Mouse (Mus musculus): ENCODE results near the gene Mief2. TPM values are rescaled to one million over a fixed set of nuclear protein-coding genes. Genes with fewer than 3 reads are reported as not detected.
A peak's percentile ranks its signal among the peaks of the same experiment; 100 is the strongest.

The Mief2 gene
- polyA plus RNA-seq, 1 experiment, result 12.8 TPM

DNA sequence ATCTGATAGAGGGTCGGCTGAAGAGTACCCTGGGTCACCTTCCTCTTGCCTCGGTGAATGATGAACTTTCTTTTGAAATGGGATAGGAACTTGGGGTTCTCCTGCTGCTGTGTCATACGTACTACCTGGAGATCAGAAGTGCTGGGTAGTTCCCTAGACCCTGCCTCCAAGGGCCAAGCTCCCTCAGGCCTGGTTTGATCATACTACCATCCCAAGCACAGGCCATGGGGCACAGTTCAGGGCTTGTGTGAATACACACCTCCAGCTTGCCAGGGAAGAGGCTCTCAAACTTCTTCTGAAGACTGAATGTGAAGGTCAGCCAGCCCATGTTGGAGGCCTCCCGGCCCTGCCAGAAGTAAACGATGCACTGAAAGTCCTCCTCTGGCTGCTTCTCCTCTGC is 12.4 kb upstream of the Mief2 start:
- 90% methylated on average over 5 of the region's 5 CpGs for WGBS
- Histone ChIP-seq H3K36me3 (ENCODE audit: control insufficient read depth, insufficient read depth, low read length) (peaks cover 84% of the 10 kb centered on the region), H3K27ac (ENCODE audit: insufficient read depth, low read length) (no peak overlapping the region), H3K4me3 (ENCODE audit: extremely low read depth, insufficient read depth, insufficient read length) (no peak overlapping the region), H3K27me3 (ENCODE audit: control insufficient read depth, insufficient read depth, low read length) (no peaks in the 10 kb centered on the region), H3K4me1 (ENCODE audit: control insufficient read depth, insufficient read depth, insufficient read length) (no peaks in the 10 kb centered on the region)
- DNase-seq (ENCODE audit: low read depth in 1 of 2, low spot score in 2 of 2), result no peak
- TF ChIP-seq POLR2A (IDR thresholded peaks at IDR 0.05; ENCODE audit: low read depth, low read length), result no peak
- TF ChIP-seq CTCF (IDR thresholded peaks at IDR 0.05; ENCODE audit: extremely low read depth, insufficient read depth, insufficient read length, insufficient replicate concordance), result no peak

DNA sequence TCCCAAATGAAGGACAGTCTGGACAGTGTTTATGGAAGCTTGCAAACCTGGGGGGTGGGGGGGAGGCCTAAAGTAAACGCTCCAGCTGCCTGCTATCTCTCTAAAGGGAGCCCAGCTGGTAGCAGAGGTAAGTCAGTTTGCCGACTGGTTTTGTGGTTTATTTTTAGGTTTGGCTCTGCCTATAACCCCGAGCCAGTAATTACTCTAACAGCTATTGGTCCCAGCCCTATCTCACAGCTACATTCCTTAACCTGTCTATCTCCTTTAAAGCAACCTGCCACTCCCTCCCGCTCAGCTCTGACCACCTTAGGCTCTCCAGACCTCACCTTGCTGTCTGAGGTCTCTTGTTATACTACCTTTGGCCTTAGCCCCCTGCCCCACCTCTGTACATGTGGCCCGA is 8.9 kb upstream of the Mief2 start:
- peaks cover 76% of the 10 kb centered on the region for H3K36me3 ChIP-seq (ENCODE audit: control insufficient read depth, insufficient read depth, low read length)
- WGBS, result 70% methylated on average over 5 of the region's 5 CpGs
- no peak for DNase-seq (ENCODE audit: low read depth in 1 of 2, low spot score in 2 of 2)

GRCm38 (mm10) chr11:60726601-60727391 is 1.4 kb upstream of the Mief2 start, which contains the start of gene Flii:
Gene Flii, minus strand, starts transcription at chr11:60727263.
- 1% methylated on average over 55 of the region's 71 CpGs for WGBS
- peaks cover 16% of the 10 kb centered on the region for H3K36me3 ChIP-seq (ENCODE audit: control insufficient read depth, insufficient read depth, low read length)
- H3K27me3 ChIP-seq (ENCODE audit: control insufficient read depth, insufficient read depth, low read length), result no peaks in the 10 kb centered on the region
- H3K27ac ChIP-seq (ENCODE audit: insufficient read depth, low read length), result peak within 1 kb of the TSS; percentile 92
- DNase-seq (ENCODE audit: low read depth in 1 of 2, low spot score in 2 of 2), result peak; percentile 56 to 79
- peaks cover 10% of the 10 kb centered on the region; the same call in 1 of the 2 replicates for H3K4me1 ChIP-seq (ENCODE audit: control insufficient read depth, insufficient read depth, insufficient read length)
- peak within 1 kb of the TSS; percentile 99 for H3K4me3 ChIP-seq (ENCODE audit: extremely low read depth, insufficient read depth, insufficient read length)
- TF ChIP-seq CTCF (IDR thresholded peaks at IDR 0.05; ENCODE audit: extremely low read depth, insufficient read depth, insufficient read length, insufficient replicate concordance) (peak; percentile 46; the same call in 1 of the 2 replicates), POLR2A (IDR thresholded peaks at IDR 0.05; ENCODE audit: low read depth, low read length) (peak; percentile 38; the same call in 1 of the 2 replicates)

More for the DNA sequence above, 8.9 kb upstream of the Mief2 start:
- no peaks in the 10 kb centered on the region for H3K27me3 ChIP-seq (ENCODE audit: control insufficient read depth, insufficient read depth, low read length)
- H3K4me1 ChIP-seq (ENCODE audit: control insufficient read depth, insufficient read depth, insufficient read length), result no peaks in the 10 kb centered on the region
- no peak for TF ChIP-seq CTCF (IDR thresholded peaks at IDR 0.05; ENCODE audit: extremely low read depth, insufficient read depth, insufficient read length, insufficient replicate concordance)
- TF ChIP-seq POLR2A (IDR thresholded peaks at IDR 0.05; ENCODE audit: low read depth, low read length), result no peak
- no peak overlapping the region for H3K4me3 ChIP-seq (ENCODE audit: extremely low read depth, insufficient read depth, insufficient read length)
- no peak overlapping the region for H3K27ac ChIP-seq (ENCODE audit: insufficient read depth, low read length)

DNA sequence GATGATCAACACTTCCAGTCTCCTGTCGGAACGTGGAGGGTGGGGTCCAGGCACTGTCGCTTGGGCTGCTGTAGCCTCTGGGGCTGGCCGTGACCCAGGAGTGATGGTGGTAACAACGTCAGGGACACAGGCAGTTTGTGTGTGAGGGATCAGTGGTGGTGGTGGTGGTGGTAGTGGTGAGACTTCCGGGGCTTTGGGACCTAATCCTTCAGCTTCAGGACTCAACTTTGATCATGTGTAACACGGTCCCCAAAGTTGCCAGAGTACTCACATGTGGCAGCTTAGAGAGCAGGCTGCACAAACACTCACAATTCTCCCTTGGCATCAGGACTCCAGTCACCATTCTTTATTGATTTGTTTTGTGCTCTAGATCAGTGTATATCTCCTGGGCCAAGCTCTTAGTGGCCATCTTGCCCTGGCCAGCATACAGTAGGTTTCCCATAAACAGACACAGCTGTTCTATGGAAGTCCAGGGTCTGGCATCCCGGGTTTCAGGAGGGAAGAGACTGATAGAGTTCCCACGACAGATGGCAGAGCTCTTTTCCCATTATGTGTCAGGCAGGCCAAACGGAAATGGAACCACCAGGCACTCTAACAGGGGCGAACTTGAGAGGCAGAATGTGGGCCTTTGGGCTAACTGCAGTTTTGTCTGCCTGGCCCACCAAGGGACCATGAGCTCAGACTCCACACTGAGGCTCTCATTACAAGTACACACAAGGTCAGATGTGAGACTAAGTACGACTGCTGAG is 632 bp upstream of the Mief2 start:
- no peak for TF ChIP-seq POLR2A (IDR thresholded peaks at IDR 0.05; ENCODE audit: low read depth, low read length)
- no peak for TF ChIP-seq CTCF (IDR thresholded peaks at IDR 0.05; ENCODE audit: extremely low read depth, insufficient read depth, insufficient read length, insufficient replicate concordance)
- Histone ChIP-seq H3K4me3 (ENCODE audit: extremely low read depth, insufficient read depth, insufficient read length) (peak overlapping the region; percentile 99), H3K4me1 (ENCODE audit: control insufficient read depth, insufficient read depth, insufficient read length) (peaks cover 12% of the 10 kb centered on the region; the same call in 1 of the 2 replicates), H3K27me3 (ENCODE audit: control insufficient read depth, insufficient read depth, low read length) (no peaks in the 10 kb centered on the region), H3K36me3 (ENCODE audit: control insufficient read depth, insufficient read depth, low read length) (peaks cover 12% of the 10 kb centered on the region), H3K27ac (ENCODE audit: insufficient read depth, low read length) (peak overlapping the region; percentile 92)
- no peak for DNase-seq (ENCODE audit: low read depth in 1 of 2, low spot score in 2 of 2)
- WGBS, result 7% methylated on average over 12 of the region's 12 CpGs

DNA sequence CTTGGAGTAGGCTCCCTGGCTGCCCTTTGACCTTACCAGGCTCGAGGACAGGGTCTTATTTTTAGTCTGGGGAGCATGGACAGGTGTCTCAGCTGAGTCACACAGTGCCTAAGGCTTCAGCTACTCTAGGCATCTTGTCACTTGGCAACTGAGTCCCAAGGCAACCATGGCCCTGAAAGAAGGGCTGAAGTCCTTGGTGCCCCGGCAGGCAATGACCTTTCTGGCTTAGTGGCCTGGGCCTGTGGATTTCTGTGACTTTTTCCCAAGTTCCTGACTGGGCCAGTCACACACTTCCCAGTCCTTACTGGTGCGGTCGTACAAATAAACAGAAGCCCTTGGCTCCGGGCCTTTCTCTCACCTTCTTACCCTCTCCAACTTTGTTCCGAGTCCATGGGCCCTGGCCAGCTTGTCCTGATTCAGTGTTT is 1.0 kb downstream of the Mief2 start:
- peaks cover 5% of the 10 kb centered on the region; the same call in 1 of the 2 replicates for H3K36me3 ChIP-seq (ENCODE audit: control insufficient read depth, insufficient read depth, low read length)
- 79% methylated on average over 6 of the region's 6 CpGs for WGBS
- no peaks in the 10 kb centered on the region for H3K27me3 ChIP-seq (ENCODE audit: control insufficient read depth, insufficient read depth, low read length)
- no peak overlapping the region for H3K27ac ChIP-seq (ENCODE audit: insufficient read depth, low read length)
- TF ChIP-seq POLR2A (IDR thresholded peaks at IDR 0.05; ENCODE audit: low read depth, low read length), result no peak
- TF ChIP-seq CTCF (IDR thresholded peaks at IDR 0.05; ENCODE audit: extremely low read depth, insufficient read depth, insufficient read length, insufficient replicate concordance), result no peak
- H3K4me3 ChIP-seq (ENCODE audit: extremely low read depth, insufficient read depth, insufficient read length), result no peak overlapping the region
- no peak for DNase-seq (ENCODE audit: low read depth in 1 of 2, low spot score in 2 of 2)
- H3K4me1 ChIP-seq (ENCODE audit: control insufficient read depth, insufficient read depth, insufficient read length), result peaks cover 12% of the 10 kb centered on the region; the same call in 1 of the 2 replicates

DNA sequence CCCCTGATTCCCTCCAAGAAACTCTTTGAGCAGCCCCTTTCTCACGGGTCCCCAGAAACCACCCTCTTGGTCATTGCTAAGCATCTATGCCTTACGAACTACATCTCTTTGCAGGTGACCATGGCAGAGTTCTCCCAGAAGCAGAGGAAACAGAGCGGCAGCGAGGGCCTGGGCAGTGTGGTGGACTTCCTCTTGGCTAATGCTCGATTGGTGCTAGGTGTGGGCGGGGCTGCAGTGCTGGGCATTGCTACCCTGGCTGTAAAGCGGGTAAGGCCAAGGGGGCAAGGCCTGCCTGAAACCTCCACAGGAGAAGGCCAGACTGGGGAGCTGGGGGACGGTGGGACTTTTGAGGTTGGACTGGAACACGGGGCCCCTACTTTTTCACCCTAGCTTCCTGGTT is 2.0 kb downstream of the Mief2 start:
- TF ChIP-seq CTCF (IDR thresholded peaks at IDR 0.05; ENCODE audit: extremely low read depth, insufficient read depth, insufficient read length, insufficient replicate concordance) (no peak), POLR2A (IDR thresholded peaks at IDR 0.05; ENCODE audit: low read depth, low read length) (no peak)
- H3K27ac ChIP-seq (ENCODE audit: insufficient read depth, low read length), result no peak overlapping the region
- 88% methylated on average over 9 of the region's 9 CpGs for WGBS

More for the DNA sequence above, 2.0 kb downstream of the Mief2 start:
- no peak for DNase-seq (ENCODE audit: low read depth in 1 of 2, low spot score in 2 of 2)
- H3K4me3 ChIP-seq (ENCODE audit: extremely low read depth, insufficient read depth, insufficient read length), result no peak overlapping the region
- H3K4me1 ChIP-seq (ENCODE audit: control insufficient read depth, insufficient read depth, insufficient read length), result peaks cover 12% of the 10 kb centered on the region; the same call in 1 of the 2 replicates
- H3K36me3 ChIP-seq (ENCODE audit: control insufficient read depth, insufficient read depth, low read length), result peaks cover 5% of the 10 kb centered on the region; the same call in 1 of the 2 replicates
- no peaks in the 10 kb centered on the region for H3K27me3 ChIP-seq (ENCODE audit: control insufficient read depth, insufficient read depth, low read length)
